Mouse (Mus musculus) lung, adult 2 months (tissue): ENCODE measurements at regions not wholly inside any gene's neighbourhood (a gene's known extent, or its start where the extent isn't known, plus 50 kb on each side); places are given as distances from the start of the nearest gene placed in this dataset.

Source experiments
- CTCF ChIP-seq: fragments of 200-500 bp; IDR thresholded peaks from 2 replicates; pipeline ENCODE4 v1.5.1; 2011; ENCODE audit warnings: mild to moderate bottlenecking, low read length, control low read depth; ENCODE audit not compliant: insufficient read depth
- POLR2A ChIP-seq: fragments of 200-500 bp; IDR thresholded peaks from 2 replicates; pipeline ENCODE4 v1.6.1; 2011; ENCODE audit warnings: low read depth, mild to moderate bottlenecking, control low read depth, low read length, borderline replicate concordance; ENCODE audit errors: extremely low read depth

- no peak for TF ChIP-seq POLR2A
- TF ChIP-seq CTCF: no peak
Observed at GRCm38 (mm10) chr15:36364062-36364461, 643.5 kb downstream of the Zfp706 start.
